Comparison of ENCODE assay signal across 9 mouse cellular contexts in the genomic region with DNA sequence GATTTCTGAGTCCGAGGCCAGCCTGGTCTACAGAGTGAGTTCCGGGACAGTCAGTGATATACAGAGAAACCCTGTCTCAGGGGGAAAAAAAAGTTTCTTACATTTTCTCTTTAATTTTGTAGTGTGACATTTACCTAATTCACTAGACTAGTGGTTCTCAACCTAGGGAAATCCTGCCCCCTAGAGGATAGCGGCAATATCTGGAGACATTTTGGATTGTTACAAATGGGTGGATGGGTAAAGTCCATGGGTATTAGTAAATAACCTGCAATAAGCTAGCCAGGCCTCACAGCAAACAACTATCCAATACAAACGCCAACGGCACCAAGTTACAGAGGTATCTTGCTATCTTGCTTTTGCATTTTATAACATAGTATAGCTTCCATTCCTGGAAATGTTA. TPM values are rescaled to one million over a fixed set of nuclear protein-coding genes. Genes with fewer than 3 reads are reported as not detected.
DNase-seq lines count a peak whose midpoint lies in the region; ATAC-seq lines count a peak whose summit lies in the region.
"Had no signal": no experiment of that assay in that cellular context is flagged by ENCODE, and none has a peak within 500 bp of the region (broad histone marks: within the 10 kb centered on the region; RNA-seq: fewer than 3 reads in every experiment).

No protein-coding gene starts in this region.

- DNase-seq in heart, adult 18-20 months: peak; percentile 65 to 86
- no peak for DNase-seq in heart, embryonic 10.5 days (ENCODE audit: low spot score)
- DNase-seq in urinary bladder, adult 18-20 months (ENCODE audit: low spot score in 2 of 2): peak; percentile 8 to 13
- no peak for DNase-seq in urinary bladder, postnatal 10 days (ENCODE audit: low spot score)
- DNase-seq in cerebellum, adult 9-10 months: peak; percentile 66
- peak; percentile 76 for DNase-seq in lung, postnatal 25 days (ENCODE audit: low spot score)
- peak; percentile 21 to 27 for DNase-seq in thymus, postnatal 36 days

- no peaks in the 10 kb centered on the region for H3K9me3 ChIP-seq in heart, embryonic 10.5 days
- H3K9me3 ChIP-seq: neural tube, embryonic 13.5 days had no signal

- ATAC-seq in inflammation-experienced regulatory T-cells, adult 6 months: peak; percentile 85

- 77% methylated on average over 5 of the region's 5 CpGs for WGBS in heart, embryonic 10.5 days

- H3K4me1 ChIP-seq in heart, embryonic 10.5 days: no peaks in the 10 kb centered on the region
- H3K4me1 ChIP-seq: neural tube, embryonic 13.5 days had no signal

- no peak overlapping the region for H3K27ac ChIP-seq in heart, embryonic 10.5 days
- H3K27ac ChIP-seq: neural tube, embryonic 13.5 days had no signal

- H3K36me3 ChIP-seq in heart, embryonic 10.5 days: peaks cover 19% of the 10 kb centered on the region

- H3K4me3 ChIP-seq in heart, embryonic 10.5 days: no peak overlapping the region
- H3K4me3 ChIP-seq: neural tube, embryonic 13.5 days had no signal

- no peaks in the 10 kb centered on the region for H3K27me3 ChIP-seq in heart, embryonic 10.5 days (ENCODE audit: insufficient read depth, poor library complexity, severe bottlenecking)
- H3K27me3 ChIP-seq: neural tube, embryonic 13.5 days had no signal

RNA-seq across cellular contexts. Expression of gene Sos2, which starts 15.1 kb away (rescaled TPM):
- total RNA-seq in heart, adult 18-20 months (2021): 10 to 100 TPM; 34.9 to 41.0 TPM
- polyA plus RNA-seq in heart, embryonic 10.5 days (2016; fragmentation: Nextera tagmentation; extraction: Ambion mirVana): 5.6 and 6.8 TPM in 2 replicates
- 10 to 100 TPM; 13.4 to 23.9 (median 14.5) TPM for polyA plus RNA-seq in inflammation-experienced regulatory T-cells, adult 6 months (2017; shearing (Covaris generic))

RNA-seq across cellular contexts. Expression of gene L2hgdh, which starts 27.9 kb away (rescaled TPM):
- total RNA-seq in heart, adult 18-20 months (2021): 10 to 100 TPM; 44.2 to 48.3 TPM
- polyA plus RNA-seq in heart, embryonic 10.5 days (2016; fragmentation: Nextera tagmentation; extraction: Ambion mirVana): 17.8 and 20.3 TPM in 2 replicates
- polyA plus RNA-seq in inflammation-experienced regulatory T-cells, adult 6 months (2017; shearing (Covaris generic)): 1 to 10 TPM; 2.8 to 3.2 (median 2.9) TPM

RNA-seq across cellular contexts. Expression of gene Atp5s, which starts 28.0 kb away (rescaled TPM):
- 10 to 100 TPM; 35.1 to 40.5 TPM for total RNA-seq in heart, adult 18-20 months (2021)
- polyA plus RNA-seq in heart, embryonic 10.5 days (2016; fragmentation: Nextera tagmentation; extraction: Ambion mirVana): 27.6 and 33.2 TPM in 2 replicates
- 10 to 100 TPM; 12.0 to 17.0 (median 14.8) TPM for polyA plus RNA-seq in inflammation-experienced regulatory T-cells, adult 6 months (2017; shearing (Covaris generic))

Comparison
In these comparisons a context has a peak if more than half of its experiments do, and no peak if none do; other contexts are left out.
1. DNase-seq: peak in heart, adult 18-20 months (2 of 2), urinary bladder, adult 18-20 months (2 of 2), cerebellum, adult 9-10 months (single experiment), lung, postnatal 25 days (single experiment) and thymus, postnatal 36 days (2 of 2); none in heart, embryonic 10.5 days (single experiment) and urinary bladder, postnatal 10 days (single experiment).